Mouse (Mus musculus): ENCODE data around the gene Elf1. TPM values are rescaled to one million over a fixed set of nuclear protein-coding genes. Genes with fewer than 3 reads are reported as not detected.

Gene Elf1
- polyA plus RNA-seq, 1 experiment: 15.4 TPM

- DNase-seq: no peak
- WGBS: 86% methylated on average over 1 of the region's 1 CpGs
- no peak overlapping the region for H3K4me3 ChIP-seq (ENCODE audit: insufficient read depth, low read depth, low read length)
- H3K36me3 ChIP-seq (ENCODE audit: control insufficient read depth, insufficient read depth, low read length): peaks cover 5% of the 10 kb centered on the region
- no peaks in the 10 kb centered on the region for H3K4me1 ChIP-seq (ENCODE audit: control insufficient read depth, insufficient read depth, low read length)
- no peak overlapping the region for H3K27ac ChIP-seq (ENCODE audit: insufficient read depth, low read depth, low read length)
- H3K27me3 ChIP-seq (replicated peaks; ENCODE audit: control insufficient read depth, insufficient read depth, low read length): no peaks in the 10 kb centered on the region
- TF ChIP-seq POLR2A (IDR thresholded peaks at IDR 0.05; ENCODE audit: low read depth, low read length) (no peak), CTCF (conservative IDR thresholded peaks at IDR 0.05; ENCODE audit: insufficient read depth, insufficient read length, low read depth, low read length) (no peak)
These were observed 20.6 kb upstream of the Elf1 start for GRCm38 (mm10) chr14:79460401-79460800.

- Histone ChIP-seq H3K4me1 (ENCODE audit: control insufficient read depth, insufficient read depth, low read length) (no peaks in the 10 kb centered on the region), H3K4me3 (ENCODE audit: insufficient read depth, low read depth, low read length) (no peak overlapping the region), H3K27me3 (replicated peaks; ENCODE audit: control insufficient read depth, insufficient read depth, low read length) (no peaks in the 10 kb centered on the region), H3K36me3 (ENCODE audit: control insufficient read depth, insufficient read depth, low read length) (peaks cover 5% of the 10 kb centered on the region), H3K27ac (ENCODE audit: insufficient read depth, low read depth, low read length) (no peak overlapping the region)
- WGBS: 91% methylated on average over 4 of the region's 4 CpGs
- DNase-seq: no peak
- TF ChIP-seq CTCF (conservative IDR thresholded peaks at IDR 0.05; ENCODE audit: insufficient read depth, insufficient read length, low read depth, low read length) (no peak), POLR2A (IDR thresholded peaks at IDR 0.05; ENCODE audit: low read depth, low read length) (no peak)
These were observed 20.0 kb upstream of the Elf1 start for GRCm38 (mm10) chr14:79460988-79461387.

DNA sequence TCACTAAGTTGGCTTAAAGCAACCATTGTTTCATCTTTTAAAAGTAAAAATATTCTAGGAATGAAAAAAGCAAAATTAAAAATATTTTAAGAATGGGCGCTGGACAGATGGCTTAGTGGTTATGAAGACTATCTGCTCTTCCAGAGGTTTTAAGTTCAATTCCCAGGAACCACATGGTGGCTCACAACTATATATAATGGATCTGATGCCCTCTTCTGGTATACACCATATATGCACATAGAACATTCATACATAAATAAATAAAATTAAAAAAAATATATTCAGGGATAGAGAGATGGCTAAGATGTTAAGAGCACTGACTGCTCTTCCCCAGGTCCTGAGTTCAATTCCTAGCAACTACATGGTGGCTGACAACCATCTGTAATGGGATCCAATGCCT lies 15.4 kb upstream of the Elf1 start:
- no peaks in the 10 kb centered on the region for H3K27me3 ChIP-seq (replicated peaks; ENCODE audit: control insufficient read depth, insufficient read depth, low read length)
- H3K27ac ChIP-seq (ENCODE audit: insufficient read depth, low read depth, low read length): no peak overlapping the region
- H3K4me3 ChIP-seq (ENCODE audit: insufficient read depth, low read depth, low read length): no peak overlapping the region
- 94% methylated on average over 1 of the region's 1 CpGs for WGBS
- peaks cover 5% of the 10 kb centered on the region for H3K36me3 ChIP-seq (ENCODE audit: control insufficient read depth, insufficient read depth, low read length)
- TF ChIP-seq CTCF (conservative IDR thresholded peaks at IDR 0.05; ENCODE audit: insufficient read depth, insufficient read length, low read depth, low read length) (no peak), POLR2A (IDR thresholded peaks at IDR 0.05; ENCODE audit: low read depth, low read length) (no peak)
- H3K4me1 ChIP-seq (ENCODE audit: control insufficient read depth, insufficient read depth, low read length): no peaks in the 10 kb centered on the region
- DNase-seq: no peak

- Histone ChIP-seq H3K36me3 (ENCODE audit: control insufficient read depth, insufficient read depth, low read length) (peaks cover 7% of the 10 kb centered on the region), H3K27ac (ENCODE audit: insufficient read depth, low read depth, low read length) (no peak overlapping the region), H3K4me1 (ENCODE audit: control insufficient read depth, insufficient read depth, low read length) (no peaks in the 10 kb centered on the region), H3K27me3 (replicated peaks; ENCODE audit: control insufficient read depth, insufficient read depth, low read length) (no peaks in the 10 kb centered on the region), H3K4me3 (ENCODE audit: insufficient read depth, low read depth, low read length) (no peak overlapping the region)
- 14% methylated on average over 3 of the region's 3 CpGs for WGBS
- peak; percentile 70 for DNase-seq
- TF ChIP-seq CTCF (conservative IDR thresholded peaks at IDR 0.05; ENCODE audit: insufficient read depth, insufficient read length, low read depth, low read length) (peak; percentile 75), POLR2A (IDR thresholded peaks at IDR 0.05; ENCODE audit: low read depth, low read length) (no peak)
These were observed 13.4 kb upstream of the Elf1 start for GRCm38 (mm10) chr14:79467621-79468020.

DNA sequence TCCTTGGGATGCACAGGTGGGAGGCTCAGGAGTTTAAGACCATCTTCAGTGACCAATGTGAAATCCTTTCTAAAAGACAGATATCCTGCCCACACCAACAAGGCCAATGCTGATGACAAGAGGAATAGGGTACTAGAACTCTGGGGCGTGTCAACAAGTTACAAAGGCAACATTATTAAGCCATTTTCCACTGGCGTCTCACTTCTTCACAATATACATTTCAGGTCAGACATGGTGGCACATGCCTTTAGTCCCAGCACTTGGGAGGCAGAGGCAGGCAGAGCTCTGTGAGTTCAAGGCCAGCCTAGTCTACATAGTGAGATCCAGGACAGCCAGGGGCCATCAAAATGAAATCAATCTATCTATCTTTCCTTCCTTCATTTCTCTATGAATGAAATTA lies 7.6 kb upstream of the Elf1 start:
- peaks cover 10% of the 10 kb centered on the region for H3K36me3 ChIP-seq (ENCODE audit: control insufficient read depth, insufficient read depth, low read length)
- no peak for TF ChIP-seq CTCF (conservative IDR thresholded peaks at IDR 0.05; ENCODE audit: insufficient read depth, insufficient read length, low read depth, low read length)
- TF ChIP-seq POLR2A (IDR thresholded peaks at IDR 0.05; ENCODE audit: low read depth, low read length): no peak
- no peak for DNase-seq
- no peaks in the 10 kb centered on the region for H3K27me3 ChIP-seq (replicated peaks; ENCODE audit: control insufficient read depth, insufficient read depth, low read length)
- no peak overlapping the region for H3K27ac ChIP-seq (ENCODE audit: insufficient read depth, low read depth, low read length)
- no peak overlapping the region for H3K4me3 ChIP-seq (ENCODE audit: insufficient read depth, low read depth, low read length)
- H3K4me1 ChIP-seq (ENCODE audit: control insufficient read depth, insufficient read depth, low read length): no peaks in the 10 kb centered on the region
- WGBS: 94% methylated on average over 2 of the region's 2 CpGs

- peak within 1 kb of the TSS; percentile 71 for H3K4me3 ChIP-seq (ENCODE audit: insufficient read depth, low read depth, low read length)
- no peaks in the 10 kb centered on the region for H3K36me3 ChIP-seq (ENCODE audit: control insufficient read depth, insufficient read depth, low read length)
- WGBS: under 1% methylated on average over 86 of the region's 86 CpGs
- peak within 1 kb of the TSS; percentile 97 for H3K27ac ChIP-seq (ENCODE audit: insufficient read depth, low read depth, low read length)
- H3K27me3 ChIP-seq (replicated peaks; ENCODE audit: control insufficient read depth, insufficient read depth, low read length): no peaks in the 10 kb centered on the region
- no peak for TF ChIP-seq POLR2A (IDR thresholded peaks at IDR 0.05; ENCODE audit: low read depth, low read length)
- no peak for TF ChIP-seq CTCF (conservative IDR thresholded peaks at IDR 0.05; ENCODE audit: insufficient read depth, insufficient read length, low read depth, low read length)
- DNase-seq: peak; percentile 92
- H3K4me1 ChIP-seq (ENCODE audit: control insufficient read depth, insufficient read depth, low read length): peaks cover 22% of the 10 kb centered on the region
These were observed 551 bp downstream of the Elf1 start, which contains the start of gene Wbp4 for GRCm38 (mm10) chr14:79481339-79482151. Wbp4 (minus strand) TSS chr14:79481520.

DNA sequence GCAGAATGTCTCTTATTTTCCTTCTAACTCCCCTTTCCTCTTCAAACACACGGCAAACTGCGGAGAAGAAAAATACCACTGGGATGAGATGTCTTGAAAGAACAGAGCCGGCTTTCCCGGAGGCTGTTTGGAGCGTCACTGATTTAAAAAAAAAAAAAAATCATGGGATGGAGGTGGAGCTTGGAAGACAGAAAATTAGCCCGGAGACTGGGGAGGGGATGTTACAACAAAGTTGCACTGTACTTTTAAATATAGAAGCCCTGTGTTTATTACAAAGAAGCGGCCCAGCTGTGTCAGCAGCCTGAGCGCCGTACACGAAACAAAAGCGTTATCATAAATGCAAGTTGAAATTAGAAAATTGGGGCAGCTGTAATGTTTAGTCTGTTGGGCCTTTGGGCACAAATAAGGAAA lies 1.3 kb downstream of the Elf1 start:
- TF ChIP-seq POLR2A (IDR thresholded peaks at IDR 0.05; ENCODE audit: low read depth, low read length): no peak
- TF ChIP-seq CTCF (conservative IDR thresholded peaks at IDR 0.05; ENCODE audit: insufficient read depth, insufficient read length, low read depth, low read length): no peak
- H3K4me3 ChIP-seq (ENCODE audit: insufficient read depth, low read depth, low read length): peak overlapping the region; percentile 71
- WGBS: under 1% methylated on average over 11 of the region's 11 CpGs
- H3K36me3 ChIP-seq (ENCODE audit: control insufficient read depth, insufficient read depth, low read length): no peaks in the 10 kb centered on the region
- DNase-seq: peak; percentile 78
- H3K27ac ChIP-seq (ENCODE audit: insufficient read depth, low read depth, low read length): peak overlapping the region; percentile 97
- no peaks in the 10 kb centered on the region for H3K27me3 ChIP-seq (replicated peaks; ENCODE audit: control insufficient read depth, insufficient read depth, low read length)
- H3K4me1 ChIP-seq (ENCODE audit: control insufficient read depth, insufficient read depth, low read length): peaks cover 24% of the 10 kb centered on the region
